In the genomic region with DNA sequence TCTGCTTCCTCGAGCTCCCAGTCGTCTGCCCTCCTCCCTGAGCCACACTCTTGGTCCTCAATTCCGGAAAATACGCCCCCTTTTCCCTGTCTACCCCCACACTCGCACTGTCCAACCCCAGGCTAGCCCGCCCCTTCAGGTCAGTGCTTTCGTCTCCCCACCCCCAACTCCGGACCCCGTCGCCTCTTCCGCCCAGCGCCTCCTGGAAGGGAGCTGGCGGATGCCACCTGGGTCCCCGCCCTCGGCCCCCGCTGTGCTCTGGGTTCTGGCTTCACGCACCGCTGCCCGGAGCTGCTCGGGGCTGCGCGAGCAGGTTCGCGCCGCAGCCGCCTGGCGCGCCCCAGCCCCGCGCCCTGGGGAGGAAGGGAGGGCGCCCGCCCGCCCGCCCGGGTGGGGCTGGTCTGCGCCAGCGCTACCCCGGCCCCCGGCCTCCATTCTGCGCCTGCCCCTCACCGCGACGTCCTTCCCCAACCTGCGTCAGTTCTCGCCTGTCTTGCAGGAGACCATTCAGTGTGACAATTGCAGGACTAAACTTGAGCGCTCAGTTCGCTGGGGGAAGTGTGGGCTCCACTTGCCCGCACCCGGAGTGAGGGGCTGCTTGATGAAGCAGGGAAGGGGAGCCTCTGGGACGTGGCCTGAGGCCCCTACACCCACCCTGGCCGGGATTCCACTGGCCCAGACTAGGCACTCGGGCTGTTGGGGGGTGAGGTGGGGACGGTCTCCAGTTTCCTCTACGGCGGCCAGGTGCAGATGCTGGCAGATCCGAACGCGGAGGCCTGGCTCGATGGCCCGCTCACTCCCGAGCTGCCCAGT, we compare ENCODE assay signal across 8 mouse cellular contexts. TPM values are rescaled to one million over a fixed set of nuclear protein-coding genes. Genes with fewer than 3 reads are reported as not detected.
A peak's percentile ranks its signal among the peaks of the same experiment; 100 is the strongest.
DNase-seq lines count a peak whose midpoint lies in the region; ATAC-seq and TF ChIP-seq lines count a peak whose summit lies in the region.

No protein-coding gene starts in this region.

- peak overlapping the region; percentile 86 for H3K4me3 ChIP-seq in kidney, adult 2 months (ENCODE audit: insufficient read depth, low read depth, low read length)
- peak overlapping the region; percentile 83 for H3K4me3 ChIP-seq in lung, embryonic 16.5 days (ENCODE audit: low read length)

- peak; percentile 57 for DNase-seq in urinary bladder, postnatal 14 days (ENCODE audit: low spot score)
- DNase-seq in urinary bladder, postnatal 36 days (ENCODE audit: low spot score in 2 of 2) = no peak
- peak; percentile 36 for DNase-seq in embryo, embryonic 10 days (ENCODE audit: low spot score)
- peak; percentile 86 for DNase-seq in kidney, adult 2 months
- DNase-seq in thymus, postnatal 36 days = peak; percentile 58 to 70

- TF ChIP-seq CTCF in kidney, adult 2 months (conservative IDR thresholded peaks at IDR 0.05; ENCODE audit: insufficient read depth, insufficient read length, low read depth, low read length) = no peak

- peak overlapping the region; percentile 97 for H3K4me2 ChIP-seq in lung, embryonic 16.5 days (ENCODE audit: low read depth, low read length)

- peak overlapping the region; percentile 92 for H3K27ac ChIP-seq in kidney, adult 2 months (ENCODE audit: insufficient read depth, low read depth, low read length)
- H3K27ac ChIP-seq in lung, embryonic 16.5 days (ENCODE audit: low read length) = peak overlapping the region; percentile 53; the same call in 1 of the 2 replicates

- peak overlapping the region; percentile 75 for H3K9ac ChIP-seq in lung, embryonic 16.5 days (ENCODE audit: low read length)

- H3K9me3 ChIP-seq in lung, embryonic 16.5 days (ENCODE audit: control insufficient read depth, low read length) = no peaks in the 10 kb centered on the region

- 0 out of 2 replicates have a peak, but pooled peaks cover 9% of the 10 kb centered on the region for H3K4me1 ChIP-seq in kidney, adult 2 months (ENCODE audit: control insufficient read depth, insufficient read depth, low read length)
- H3K4me1 ChIP-seq in lung, embryonic 16.5 days (replicated peaks; ENCODE audit: control insufficient read depth, insufficient read depth, low read length) = peaks cover 16% of the 10 kb centered on the region

- peak; percentile 33 for ATAC-seq in granulocyte monocyte progenitor cell, adult 5-6 weeks (replicated peaks; ENCODE audit: poor library complexity, severe bottlenecking)
- ATAC-seq in lung, embryonic 16.5 days (ENCODE audit: low read depth) = peak; percentile 32
- peak; percentile 34 for ATAC-seq in neutrophil, adult 5-6 weeks (ENCODE audit: extremely low read depth, insufficient number of reproducible peaks, low FRiP score, poor library complexity, severe bottlenecking)

- H3K27me3 ChIP-seq in kidney, adult 2 months (replicated peaks; ENCODE audit: control insufficient read depth, insufficient read depth, low read length) = no peaks in the 10 kb centered on the region
- H3K27me3 ChIP-seq in lung, embryonic 16.5 days (ENCODE audit: control insufficient read depth, insufficient read depth, low read depth, low read length) = no peaks in the 10 kb centered on the region; the same call in 1 of the 2 replicates

- WGBS in kidney, adult 2 months = 2% methylated on average over 57 of the region's 61 CpGs
- WGBS in lung, embryonic 16.5 days = under 1% methylated on average over 54 of the region's 61 CpGs

- no peaks in the 10 kb centered on the region for H3K36me3 ChIP-seq in kidney, adult 2 months (ENCODE audit: control insufficient read depth, insufficient read depth, low read length)
- H3K36me3 ChIP-seq in lung, embryonic 16.5 days (ENCODE audit: control insufficient read depth, insufficient read depth, low read length) = no peaks in the 10 kb centered on the region

- no peak for TF ChIP-seq POLR2A in kidney, adult 2 months (IDR thresholded peaks at IDR 0.05; ENCODE audit: low read depth, low read length)

RNA-seq across cellular contexts. Expression of a gene that starts 1.4 kb away (rescaled TPM):
- total RNA-seq in granulocyte monocyte progenitor cell, adult 5-6 weeks (2014; fragmentation: Nextera tagmentation) = 6.7 and 9.4 TPM in 2 replicates
- total RNA-seq in granulocyte monocyte progenitor cell, adult 5-6 weeks (2017) = 6.9 and 7.8 TPM in 2 replicates
- 35.0 and 36.4 TPM in 2 replicates for polyA plus RNA-seq in kidney, adult 2 months (2012; rRNA removed)
- polyA plus RNA-seq in lung, embryonic 16.5 days (2015; fragmentation: Nextera tagmentation; extraction: Ambion mirVana) = 13.1 and 13.7 TPM in 2 replicates
- total RNA-seq in neutrophil, adult 5-6 weeks (2017) = 86.0 and 116 TPM in 2 replicates

RNA-seq across cellular contexts. Expression of a gene that starts 11.6 kb away (rescaled TPM):
- total RNA-seq in granulocyte monocyte progenitor cell, adult 5-6 weeks (2014; fragmentation: Nextera tagmentation) = not detected in 2 replicates
- total RNA-seq in granulocyte monocyte progenitor cell, adult 5-6 weeks (2017) = not detected in 2 replicates
- 0.29 and 1.0 TPM in 2 replicates for polyA plus RNA-seq in kidney, adult 2 months (2012; rRNA removed)
- polyA plus RNA-seq in lung, embryonic 16.5 days (2015; fragmentation: Nextera tagmentation; extraction: Ambion mirVana) = 22.5 and 26.8 TPM in 2 replicates
- total RNA-seq in neutrophil, adult 5-6 weeks (2017) = not detected in 2 replicates

RNA-seq across cellular contexts. Expression of a gene that starts 43.7 kb away (rescaled TPM):
- total RNA-seq in granulocyte monocyte progenitor cell, adult 5-6 weeks (2014; fragmentation: Nextera tagmentation) = not detected in 2 replicates
- total RNA-seq in granulocyte monocyte progenitor cell, adult 5-6 weeks (2017) = 0.62 TPM in 1 of 2 replicates, not detected in the other
- polyA plus RNA-seq in kidney, adult 2 months (2012; rRNA removed) = 7.0 and 9.0 TPM in 2 replicates
- 0.69 and 0.88 TPM in 2 replicates for polyA plus RNA-seq in lung, embryonic 16.5 days (2015; fragmentation: Nextera tagmentation; extraction: Ambion mirVana)
- total RNA-seq in neutrophil, adult 5-6 weeks (2017) = not detected in 2 replicates

RNA-seq across cellular contexts. Expression of a gene that starts 44.0 kb away (rescaled TPM):
- total RNA-seq in granulocyte monocyte progenitor cell, adult 5-6 weeks (2014; fragmentation: Nextera tagmentation) = not detected in 2 replicates
- 1.0 TPM in 1 of 2 replicates, not detected in the other for total RNA-seq in granulocyte monocyte progenitor cell, adult 5-6 weeks (2017)
- 1.1 and 2.1 TPM in 2 replicates for polyA plus RNA-seq in kidney, adult 2 months (2012; rRNA removed)
- 0.26 and 0.41 TPM in 2 replicates for polyA plus RNA-seq in lung, embryonic 16.5 days (2015; fragmentation: Nextera tagmentation; extraction: Ambion mirVana)
- not detected in 2 replicates for total RNA-seq in neutrophil, adult 5-6 weeks (2017)

RNA-seq across cellular contexts. Expression of a gene that starts 49.4 kb away (rescaled TPM):
- 0.15 TPM in 1 of 2 replicates, not detected in the other for total RNA-seq in granulocyte monocyte progenitor cell, adult 5-6 weeks (2014; fragmentation: Nextera tagmentation)
- 0.22 TPM in 1 of 2 replicates, not detected in the other for total RNA-seq in granulocyte monocyte progenitor cell, adult 5-6 weeks (2017)
- 28.9 and 39.5 TPM in 2 replicates for polyA plus RNA-seq in kidney, adult 2 months (2012; rRNA removed)
- 5.1 TPM in 2 replicates for polyA plus RNA-seq in lung, embryonic 16.5 days (2015; fragmentation: Nextera tagmentation; extraction: Ambion mirVana)
- 1.2 TPM in 1 of 2 replicates, not detected in the other for total RNA-seq in neutrophil, adult 5-6 weeks (2017)

Comparison
In these comparisons a context has a peak if more than half of its experiments do, and no peak if none do; other contexts are left out.
1. DNase-seq: peak in urinary bladder, postnatal 14 days (single experiment), embryo, embryonic 10 days (single experiment), kidney, adult 2 months (single experiment) and thymus, postnatal 36 days (2 of 2); none in urinary bladder, postnatal 36 days (0 of 2).
2. Peak in every context shown above with its lines, with median percentiles within 50 percentile points of each other: ATAC-seq.